Comparison of ENCODE assay signal across 9 mouse cellular contexts in the genomic region with DNA sequence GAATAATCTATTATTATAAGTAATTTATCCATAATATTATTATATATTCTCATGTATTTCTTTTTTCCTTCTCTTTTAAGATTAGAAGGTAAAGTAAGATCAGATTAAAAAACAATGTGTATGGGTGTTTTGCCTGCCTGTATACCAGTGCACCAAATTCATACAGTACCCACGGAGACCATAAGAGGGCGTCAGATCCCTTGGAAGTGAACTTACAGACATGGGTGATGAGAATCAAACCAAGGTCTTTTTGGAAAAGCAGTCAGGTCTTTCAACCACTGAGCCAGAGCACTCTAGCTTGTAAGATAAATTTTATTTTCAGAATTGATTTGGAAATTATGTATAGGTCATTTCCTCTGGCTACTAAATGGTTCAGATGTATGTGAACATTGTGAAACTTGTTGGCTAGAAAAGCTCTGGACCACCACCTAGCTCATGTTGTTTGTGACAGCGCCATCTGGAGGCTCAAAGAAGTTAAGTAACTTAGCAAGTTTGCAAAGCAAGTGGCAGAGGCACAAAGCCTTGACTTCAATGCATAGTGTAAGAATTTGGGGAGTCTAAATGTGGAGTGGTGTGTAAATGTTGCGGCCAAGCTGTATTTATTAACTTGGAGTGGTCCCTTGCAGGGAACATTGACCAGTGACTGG. TPM values are rescaled to one million over a fixed set of nuclear protein-coding genes. Genes with fewer than 3 reads are reported as not detected.
DNase-seq lines count a peak whose midpoint lies in the region; ATAC-seq and TF ChIP-seq lines count a peak whose summit lies in the region.
"Had no signal": no experiment of that assay in that cellular context is flagged by ENCODE, and none has a peak within 500 bp of the region (broad histone marks: within the 10 kb centered on the region; RNA-seq: fewer than 3 reads in every experiment).

No protein-coding gene starts in this region.

- no peak for TF ChIP-seq EP300 in CH12.LX (IDR thresholded peaks at IDR 0.05; ENCODE audit: low read length)

- peak; percentile 31 for TF ChIP-seq RAD21 in CH12.LX (IDR thresholded peaks at IDR 0.05; ENCODE audit: low read depth, low read length)

- no peaks in the 10 kb centered on the region for H3K27me3 ChIP-seq in hindbrain, embryonic 14.5 days (ENCODE audit: control insufficient read depth, insufficient read depth, low read length)
- no peaks in the 10 kb centered on the region for H3K27me3 ChIP-seq in hindbrain, embryonic 12.5 days
- no peaks in the 10 kb centered on the region for H3K27me3 ChIP-seq in CH12.LX (replicated peaks)
- H3K27me3 ChIP-seq: midbrain, embryonic 13.5 days had no signal

- peak; percentile 41 for DNase-seq in hindbrain, embryonic 14.5 days (ENCODE audit: low spot score)
- DNase-seq in CH12.LX (ENCODE audit: extremely low read depth): peak; percentile 63
- peak; percentile 40 for DNase-seq in T-cell, adult 2 months (ENCODE audit: low spot score)
- peak; percentile 48 for DNase-seq in lung, postnatal 14 days
- DNase-seq in c-Kit-positive CD71-positive TER-119-positive erythroid progenitor cells, embryonic 14.5 days (ENCODE audit: low spot score): no peak
- DNase-seq: kidney, adult 8-10 months had no signal

- H3K4me2 ChIP-seq in hindbrain, embryonic 14.5 days (replicated peaks): no peak overlapping the region
- H3K4me2 ChIP-seq in hindbrain, embryonic 12.5 days (replicated peaks): no peak overlapping the region
- H3K4me2 ChIP-seq in CH12.LX (ENCODE audit: insufficient read depth, low read depth, poor library complexity, severe bottlenecking): no peak overlapping the region
- H3K4me2 ChIP-seq: midbrain, embryonic 13.5 days had no signal

- no peak overlapping the region for H3K9ac ChIP-seq in hindbrain, embryonic 14.5 days
- H3K9ac ChIP-seq in hindbrain, embryonic 12.5 days: no peak overlapping the region
- no peak overlapping the region for H3K9ac ChIP-seq in CH12.LX (ENCODE audit: insufficient read depth, low read depth)
- H3K9ac ChIP-seq: midbrain, embryonic 13.5 days had no signal

- H3K27ac ChIP-seq in hindbrain, embryonic 14.5 days: no peak overlapping the region
- H3K27ac ChIP-seq in hindbrain, embryonic 12.5 days: no peak overlapping the region
- no peak overlapping the region for H3K27ac ChIP-seq in CH12.LX (ENCODE audit: insufficient read depth, low read depth)
- H3K27ac ChIP-seq: midbrain, embryonic 13.5 days had no signal

- H3K9me3 ChIP-seq in hindbrain, embryonic 14.5 days (ENCODE audit: control insufficient read depth, low read length): no peaks in the 10 kb centered on the region
- H3K9me3 ChIP-seq in hindbrain, embryonic 12.5 days (replicated peaks): no peaks in the 10 kb centered on the region
- H3K9me3 ChIP-seq in CH12.LX (replicated peaks; ENCODE audit: low read length): no peaks in the 10 kb centered on the region
- H3K9me3 ChIP-seq: midbrain, embryonic 13.5 days had no signal

- H3K79me2 ChIP-seq in CH12.LX (replicated peaks; ENCODE audit: control insufficient read depth, extremely low read depth, insufficient read depth, poor library complexity, severe bottlenecking): no peaks in the 10 kb centered on the region

- WGBS in hindbrain, embryonic 14.5 days: 48% methylated on average over 4 of the region's 4 CpGs
- 55% methylated on average over 4 of the region's 4 CpGs for WGBS in hindbrain, embryonic 12.5 days

- in situ Hi-C loops in CH12.LX (cut with MboI; ENCODE audit: low pct_ligation_motif_present, low pct_unique_long_range_greater_than_20kb, low sequenced_read_pairs): no loop called here

- TF ChIP-seq CTCF in CH12.LX (conservative IDR thresholded peaks at IDR 0.05 in 1 of 2, IDR thresholded peaks at IDR 0.05 in 1 of 2; ENCODE audit: low read depth in 2 of 2, low read length in 2 of 2): peak; percentile 26 to 60; a peak in 2 of 4 replicates

- H3K36me3 ChIP-seq in hindbrain, embryonic 14.5 days (replicated peaks; ENCODE audit: control insufficient read depth, insufficient read depth): no peaks in the 10 kb centered on the region
- no peaks in the 10 kb centered on the region for H3K36me3 ChIP-seq in hindbrain, embryonic 12.5 days
- no peaks in the 10 kb centered on the region for H3K36me3 ChIP-seq in CH12.LX (replicated peaks in 1 of 2; ENCODE audit: control insufficient read depth in 1 of 2, insufficient read depth in 1 of 2, low read length in 1 of 2)
- H3K36me3 ChIP-seq: midbrain, embryonic 13.5 days had no signal

- H3K4me1 ChIP-seq in hindbrain, embryonic 14.5 days (replicated peaks; ENCODE audit: control insufficient read depth, insufficient read depth, low read length): no peaks in the 10 kb centered on the region
- 0 out of 2 replicates have a peak, but pooled peaks cover 2% of the 10 kb centered on the region for H3K4me1 ChIP-seq in hindbrain, embryonic 12.5 days
- peaks cover 2 to 3% of the 10 kb centered on the region in 2 experiments; a peak in 2 of 4 replicates for H3K4me1 ChIP-seq in CH12.LX (ENCODE audit: control insufficient read depth in 1 of 2, insufficient read depth in 2 of 2)

- no peak for TF ChIP-seq POLR2A in CH12.LX (IDR thresholded peaks at IDR 0.05; ENCODE audit: low read depth, low read length)

- dilution Hi-C loops in CH12.LX (cut with MboI; ENCODE audit: extremely low pct_ligation_motif_present, extremely low pct_unique_long_range_greater_than_20kb, low sequenced_read_pairs): no loop called here

- ATAC-seq in hindbrain, embryonic 14.5 days (ENCODE audit: low FRiP score): no peak
- ATAC-seq in hindbrain, embryonic 12.5 days (ENCODE audit: low FRiP score): no peak
- ATAC-seq in monocyte, adult 5-6 weeks (replicated peaks; ENCODE audit: insufficient number of reproducible peaks, low FRiP score, low TSS enrichment, poor library complexity, severe bottlenecking): no peak
- ATAC-seq: midbrain, embryonic 13.5 days had no signal

- no peak overlapping the region for H3K4me3 ChIP-seq in hindbrain, embryonic 14.5 days (replicated peaks; ENCODE audit: low read length)
- no peak overlapping the region for H3K4me3 ChIP-seq in hindbrain, embryonic 12.5 days
- H3K4me3 ChIP-seq in CH12.LX (replicated peaks in 1 of 3; ENCODE audit: low read depth in 2 of 3, low read length in 2 of 3, poor library complexity in 1 of 3): no peak overlapping the region
- H3K4me3 ChIP-seq: midbrain, embryonic 13.5 days had no signal

TF ChIP-seq in CH12.LX, 34 proteins besides CTCF, POLR2A, EP300 and RAD21:
- TF ChIP-seq SMC3 (IDR thresholded peaks at IDR 0.05; ENCODE audit: low read depth, low read length) (peak; percentile 42), MAX (IDR thresholded peaks at IDR 0.05; ENCODE audit: low read length) (no peak)
TF ChIP-seq in CH12.LX: peak in this region for 1.

RNA-seq across cellular contexts. Expression of a gene that starts 3.4 kb away (rescaled TPM):
- polyA plus RNA-seq in hindbrain, embryonic 14.5 days (2014; fragmentation: Nextera tagmentation; extraction: Ambion mirVana): 0.67 and 0.80 TPM in 2 replicates
- 0.30 and 0.43 TPM in 2 replicates for polyA plus RNA-seq in hindbrain, embryonic 12.5 days (2016; fragmentation: Nextera tagmentation; extraction: Ambion mirVana)
- total RNA-seq in CH12.LX (2012; rRNA removed) (not detected in 2 replicates), CH12.LX (2014; rRNA removed) (not detected in 2 replicates)
- not detected in 2 replicates for polyA plus RNA-seq in CH12.LX (2012; ENCODE audit: insufficient read length, low read depth)
- total RNA-seq in monocyte, adult 5-6 weeks (2017): not detected in 3 replicates

RNA-seq across cellular contexts. Expression of a gene that starts 10.7 kb away (rescaled TPM):
- polyA plus RNA-seq in hindbrain, embryonic 14.5 days (2014; fragmentation: Nextera tagmentation; extraction: Ambion mirVana): 4.6 and 5.7 TPM in 2 replicates
- 7.8 and 9.4 TPM in 2 replicates for polyA plus RNA-seq in hindbrain, embryonic 12.5 days (2016; fragmentation: Nextera tagmentation; extraction: Ambion mirVana)
- total RNA-seq in CH12.LX (2012; rRNA removed) (2.7 and 3.4 TPM in 2 replicates), CH12.LX (2014; rRNA removed) (2.3 and 2.8 TPM in 2 replicates)
- 5.9 and 6.4 TPM in 2 replicates for polyA plus RNA-seq in CH12.LX (2012; ENCODE audit: insufficient read length, low read depth)
- total RNA-seq in monocyte, adult 5-6 weeks (2017): 19.5 to 19.9 TPM (median 19.7 TPM) in 3 replicates

RNA-seq across cellular contexts. Expression of a gene that starts 39.7 kb away (rescaled TPM):
- polyA plus RNA-seq in hindbrain, embryonic 14.5 days (2014; fragmentation: Nextera tagmentation; extraction: Ambion mirVana): not detected in 2 replicates
- not detected in 2 replicates for polyA plus RNA-seq in hindbrain, embryonic 12.5 days (2016; fragmentation: Nextera tagmentation; extraction: Ambion mirVana)
- total RNA-seq in CH12.LX (2012; rRNA removed) (not detected in 2 replicates), CH12.LX (2014; rRNA removed) (not detected in 2 replicates)
- not detected in 2 replicates for polyA plus RNA-seq in CH12.LX (2012; ENCODE audit: insufficient read length, low read depth)
- total RNA-seq in monocyte, adult 5-6 weeks (2017): not detected in 3 replicates
